Mouse (Mus musculus) forebrain, postnatal 0 days (tissue): ENCODE measurements around the gene Gm42417. TPM values are rescaled to one million over a fixed set of nuclear protein-coding genes. Genes with fewer than 3 reads are reported as not detected.

Source experiments
- ATAC-seq: fragments of 200-750 bp; cut with Nextera tagmentation; 2 replicates; pipeline ENCODE4 v1.8.0; 2017; ENCODE audit warnings: mild to moderate bottlenecking, moderate library complexity
- DNase-seq: peaks from one replicate; pipeline ENCODE4 v3.0.0-alpha.2; 2015
- H3K27ac ChIP-seq: fragments of 300-500 bp; sonication (generic); 2 replicates; pipeline ENCODE4 v1.5.1; 2014; ENCODE audit warnings: low read depth, mild to moderate bottlenecking, antibody characterized with exemption, low read length, moderate library complexity, mixed read lengths
- H3K27me3 ChIP-seq: fragments of 300-500 bp; sonication (generic); 2 replicates; pipeline ENCODE4 v1.6.1; 2014; ENCODE audit warnings: mild to moderate bottlenecking, low read length, mixed read lengths; ENCODE audit not compliant: insufficient read depth
- H3K36me3 ChIP-seq: fragments of 300-500 bp; sonication (generic); 2 replicates; pipeline ENCODE4 v1.6.1; 2014; ENCODE audit warnings: mild to moderate bottlenecking, moderate library complexity; ENCODE audit not compliant: insufficient read depth
- H3K4me1 ChIP-seq: fragments of 300-500 bp; sonication (generic); 2 replicates; pipeline ENCODE4 v1.6.1; 2014; ENCODE audit warnings: antibody characterized with exemption; ENCODE audit not compliant: insufficient read depth
- H3K4me2 ChIP-seq: fragments of 300-500 bp; sonication (generic); 2 replicates; pipeline ENCODE4 v1.6.1; 2014; ENCODE audit warnings: low read depth, mild to moderate bottlenecking, moderate library complexity
- H3K4me3 ChIP-seq: fragments of 300-500 bp; sonication (generic); 2 replicates; pipeline ENCODE4 v1.5.1; 2014; ENCODE audit warnings: low read depth, low read length, mixed read lengths
- H3K9ac ChIP-seq: fragments of 300-500 bp; sonication (generic); 2 replicates; pipeline ENCODE4 v1.6.1; 2014; ENCODE audit warnings: mild to moderate bottlenecking
- H3K9me3 ChIP-seq: fragments of 300-500 bp; sonication (generic); 2 replicates; pipeline ENCODE4 v1.6.1; 2016; ENCODE audit warnings: low read length
- CTCF ChIP-seq: sonication (generic); IDR thresholded peaks from 2 replicates; pipeline ENCODE4 v1.5.1; 2016; ENCODE audit warnings: antibody characterized with exemption, control low read depth, low read depth
- WGBS: fragments of 180-500 bp; shearing (Covaris S2); extraction: QIAGEN DNeasy Blood & Tissue Kit; methylation state at CpG from one replicate; pipeline ENCODE4 v1.1.7; 2014; 5-methylcytosine and 5-hydroxymethylcytosine counted together
- polyA plus RNA-seq: library from polyadenylated mRNA; unstranded; fragments of >200 nt; fragmentation: Nextera tagmentation; extraction: Ambion mirVana; gene quantifications from 2 replicates; pipeline ENCODE4 v1.2.1, GENCODE M21; 2015
- total RNA-seq: library from RNA; depleted of rRNA; stranded (reverse); fragments of >200 nt; gene quantifications from 2 replicates; pipeline ENCODE4 v1.2.3, GENCODE M21; 2014

The Gm42417 gene
- total and polyA plus RNA-seq, 2 experiments from 2014 or later, result 0.27 to 0.38 TPM

DNA sequence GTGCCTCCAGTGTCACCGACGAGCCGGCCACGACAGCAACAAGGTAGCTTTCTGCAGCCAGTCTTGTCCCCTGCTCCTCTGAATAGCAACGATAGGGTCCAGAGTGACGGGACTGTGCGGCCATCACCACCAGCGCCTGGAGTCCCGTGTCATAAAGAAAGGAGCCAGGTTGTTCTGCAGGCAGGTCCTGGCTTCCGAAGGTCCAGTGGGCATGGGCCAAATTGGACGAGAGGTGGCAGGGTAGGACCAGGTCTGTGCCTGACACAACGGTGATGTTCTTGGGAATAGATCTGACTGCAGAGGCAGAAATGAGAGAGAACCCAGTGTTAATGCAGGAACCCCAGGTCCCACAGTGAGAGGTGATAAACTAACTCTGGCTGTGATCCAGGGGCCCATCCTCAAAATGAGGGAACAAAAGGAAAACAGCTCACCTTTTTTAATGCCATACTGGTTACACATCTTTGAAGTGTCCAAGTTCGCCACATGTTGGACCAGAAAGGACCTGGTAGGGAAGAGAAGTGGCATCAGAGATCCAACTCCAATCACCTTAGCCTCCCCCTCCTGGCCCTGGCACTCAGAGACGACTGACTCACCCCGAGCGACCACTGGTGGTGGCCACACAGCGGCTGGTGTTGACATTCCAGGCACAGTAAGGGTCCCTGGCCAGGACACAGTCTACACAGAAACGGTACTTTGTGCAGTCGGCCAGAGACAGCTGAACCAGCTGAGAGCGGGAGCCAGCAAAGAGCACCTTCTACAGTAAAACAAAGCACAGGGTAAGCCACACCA is 11.0 kb upstream of the Gm42417 start:
- ATAC-seq (no peak), DNase-seq (no peak)
- Histone ChIP-seq H3K4me3 (no peak overlapping the region), H3K27me3 (no peaks in the 10 kb centered on the region), H3K36me3 (peaks cover 71% of the 10 kb centered on the region), H3K4me1 (peaks cover 9% of the 10 kb centered on the region; the same call in 1 of the 2 replicates), H3K9ac (no peak overlapping the region), H3K4me2 (no peak overlapping the region), H3K27ac (no peak overlapping the region), H3K9me3 (no peaks in the 10 kb centered on the region)
- no peak for TF ChIP-seq CTCF
- WGBS, result 80% methylated on average over 20 of the region's 20 CpGs

GRCm38 (mm10) chr1:36549491-36549890 is 10.3 kb upstream of the Gm42417 start:
- Histone ChIP-seq H3K27me3 (no peaks in the 10 kb centered on the region), H3K36me3 (peaks cover 63% of the 10 kb centered on the region), H3K4me3 (no peak overlapping the region), H3K4me1 (peaks cover 4% of the 10 kb centered on the region; the same call in 1 of the 2 replicates), H3K9ac (no peak overlapping the region), H3K4me2 (no peak overlapping the region), H3K9me3 (no peaks in the 10 kb centered on the region), H3K27ac (no peak overlapping the region)
- no peak for ATAC-seq
- no peak for DNase-seq
- TF ChIP-seq CTCF, result no peak
- WGBS, result 87% methylated on average over 18 of the region's 18 CpGs

DNA sequence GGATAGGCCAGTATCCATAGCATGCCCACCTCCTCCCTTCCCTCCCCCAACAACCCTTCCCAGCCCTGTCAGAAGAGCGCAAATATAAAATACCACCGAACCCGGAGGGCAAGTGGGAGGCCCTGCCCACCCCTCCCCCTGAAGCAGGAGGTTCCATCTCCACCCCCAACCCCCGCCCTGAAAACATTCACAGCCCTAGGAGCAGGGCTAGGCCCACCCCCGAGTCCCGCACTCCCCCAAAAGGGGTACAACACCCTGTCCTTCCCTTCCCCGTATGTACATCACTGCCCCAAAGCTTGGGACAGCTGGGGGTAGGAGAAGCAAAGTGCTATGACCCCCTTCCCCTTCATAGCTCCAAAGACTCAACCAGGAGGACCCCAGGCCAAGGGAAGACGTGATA is 9.5 kb upstream of the Gm42417 start:
- Histone ChIP-seq H3K9me3 (no peaks in the 10 kb centered on the region), H3K4me3 (no peak overlapping the region), H3K27me3 (no peaks in the 10 kb centered on the region), H3K4me2 (no peak overlapping the region), H3K27ac (no peak overlapping the region), H3K9ac (no peak overlapping the region), H3K4me1 (peaks cover 4% of the 10 kb centered on the region; the same call in 1 of the 2 replicates), H3K36me3 (peaks cover 56% of the 10 kb centered on the region)
- TF ChIP-seq CTCF, result no peak
- no peak for ATAC-seq
- WGBS, result 56% methylated on average over 8 of the region's 8 CpGs
- no peak for DNase-seq

DNA sequence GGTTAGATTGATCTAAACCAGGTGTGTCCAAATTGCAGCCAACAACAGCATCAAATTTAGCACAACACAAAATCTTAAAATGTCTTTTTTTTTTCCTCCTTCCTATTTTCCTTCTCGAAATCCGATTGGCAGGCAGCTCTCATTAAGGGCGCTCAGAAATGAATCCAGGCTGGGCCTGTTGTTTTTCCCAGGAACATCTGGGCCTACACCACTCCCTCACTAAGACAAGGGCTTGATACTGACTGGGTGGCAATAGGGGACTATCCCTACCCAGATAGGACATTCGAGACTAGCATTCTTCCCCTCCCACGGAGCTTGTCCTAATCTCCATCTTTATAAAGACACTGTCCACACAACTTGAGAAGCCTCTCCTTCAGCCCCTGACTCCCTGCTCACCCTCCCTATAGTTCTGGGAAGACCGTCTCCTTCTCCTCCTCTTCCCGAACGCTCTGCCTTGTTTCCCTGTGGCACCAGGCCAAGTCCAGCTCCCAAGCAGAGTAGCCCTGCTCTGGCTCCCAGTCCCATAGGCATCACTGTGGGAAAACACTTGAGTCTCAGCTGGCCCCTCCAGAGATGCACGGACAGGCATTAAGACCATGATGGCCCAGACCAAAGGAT is 8.9 kb upstream of the Gm42417 start:
- Histone ChIP-seq H3K27ac (peak overlapping the region; percentile 54; the same call in 1 of the 2 replicates), H3K4me2 (no peak overlapping the region), H3K27me3 (no peaks in the 10 kb centered on the region), H3K4me1 (peaks cover 4% of the 10 kb centered on the region; the same call in 1 of the 2 replicates), H3K9ac (peak overlapping the region; percentile 39; the same call in 1 of the 2 replicates), H3K9me3 (no peaks in the 10 kb centered on the region), H3K36me3 (peaks cover 49% of the 10 kb centered on the region), H3K4me3 (no peak overlapping the region)
- TF ChIP-seq CTCF, result no peak
- ATAC-seq, result no peak
- WGBS, result 22% methylated on average over 9 of the region's 9 CpGs
- peak; percentile 40 for DNase-seq

DNA sequence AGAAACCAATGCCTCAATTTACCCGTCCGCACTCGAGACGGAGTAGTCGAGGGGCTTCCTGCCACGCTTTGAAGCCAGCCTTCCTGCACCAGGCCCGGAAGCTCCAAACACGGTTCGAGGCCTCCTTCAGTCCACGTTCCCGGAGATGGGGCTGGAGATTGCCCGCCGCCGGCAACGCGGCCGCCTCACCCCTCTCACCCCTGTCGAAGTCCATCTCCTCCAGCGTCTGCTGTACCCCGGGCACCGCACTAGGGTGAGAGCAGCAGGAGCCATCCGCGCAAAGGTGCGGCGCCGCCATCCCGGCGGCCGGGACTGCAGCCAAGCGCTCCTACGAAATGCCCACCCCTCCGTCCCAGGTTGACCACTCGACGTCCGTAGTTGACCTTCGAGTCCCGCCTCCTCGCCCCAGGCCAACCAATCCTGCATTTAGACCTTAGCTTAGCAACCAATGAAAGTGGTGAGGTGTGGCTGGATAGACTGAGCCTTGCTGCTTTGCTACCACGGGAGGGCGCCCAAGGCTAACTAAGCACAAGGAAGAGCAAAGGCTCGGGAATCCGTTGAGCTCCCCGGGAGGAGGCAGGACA is 7.8 kb upstream of the Gm42417 start, which contains the start of gene Ankrd39:
Gene Ankrd39 (minus strand): TSS at position 558 of the 584 bp plus-strand sequence.
- 1% methylated on average over 43 of the region's 43 CpGs for WGBS
- DNase-seq, result peak; percentile 96
- Histone ChIP-seq H3K27me3 (no peaks in the 10 kb centered on the region), H3K9ac (peak within 1 kb of the TSS; percentile 67), H3K27ac (peak within 1 kb of the TSS; percentile 62), H3K4me2 (peak within 1 kb of the TSS; percentile 75), H3K9me3 (no peaks in the 10 kb centered on the region), H3K4me3 (peak within 1 kb of the TSS; percentile 68), H3K36me3 (peaks cover 38% of the 10 kb centered on the region), H3K4me1 (peaks cover 4% of the 10 kb centered on the region; the same call in 1 of the 2 replicates)
- ATAC-seq, result peak; percentile 98
- peak; percentile 100 for TF ChIP-seq CTCF

GRCm38 (mm10) chr1:36545845-36546600 is 6.8 kb upstream of the Gm42417 start:
- H3K9me3 ChIP-seq, result no peaks in the 10 kb centered on the region
- peaks cover 35% of the 10 kb centered on the region for H3K36me3 ChIP-seq
- peaks cover 4% of the 10 kb centered on the region; the same call in 1 of the 2 replicates for H3K4me1 ChIP-seq
- no peak overlapping the region for H3K27ac ChIP-seq
- WGBS, result 70% methylated on average over 19 of the region's 19 CpGs
- DNase-seq (no peak), ATAC-seq (no peak)
- no peak overlapping the region for H3K9ac ChIP-seq
- TF ChIP-seq CTCF, result peak; percentile 26; the same call in 1 of the 2 replicates
- peak overlapping the region; percentile 68 for H3K4me3 ChIP-seq
- peak overlapping the region; percentile 75 for H3K4me2 ChIP-seq
- no peaks in the 10 kb centered on the region for H3K27me3 ChIP-seq
